Mouse (Mus musculus): Measurements from ENCODE around the gene Calm4.

- no peak for TF ChIP-seq ZNF384 (IDR thresholded peaks at IDR 0.05; ENCODE audit: low read depth, low read length)
- no peak for TF ChIP-seq ZC3H11A (IDR thresholded peaks at IDR 0.05; ENCODE audit: borderline replicate concordance, low read depth, low read length)
- no peak for TF ChIP-seq CHD2 (IDR thresholded peaks at IDR 0.05; ENCODE audit: low read depth, low read length)
- no peak for TF ChIP-seq HCFC1 (IDR thresholded peaks at IDR 0.05; ENCODE audit: borderline replicate concordance, insufficient read depth, low read length)
- TF ChIP-seq MAFK (IDR thresholded peaks at IDR 0.05; ENCODE audit: insufficient read depth, low read depth, low read length) = no peak
These were observed 5.1 kb upstream of the Calm4 start for GRCm38 (mm10) chr13:3832450-3832849.
